Mouse (Mus musculus) thymus, adult 2 months (tissue): ENCODE measurements around the gene Olfr986.

Experiments
- CTCF ChIP-seq: fragments of 200-500 bp; IDR thresholded peaks from 2 replicates; pipeline ENCODE4 v1.5.1; 2012; ENCODE audit warnings: mild to moderate bottlenecking, control low read depth, low read length, moderate library complexity, borderline replicate concordance; ENCODE audit not compliant: control insufficient read depth, poor library complexity, insufficient read depth; ENCODE audit errors: extremely low read depth
- POLR2A ChIP-seq: fragments of 200-500 bp; IDR thresholded peaks from 2 replicates; pipeline ENCODE4 v1.6.1; 2012; ENCODE audit warnings: mild to moderate bottlenecking, low read length, control low read depth, moderate library complexity; ENCODE audit not compliant: control insufficient read depth, poor library complexity, insufficient read depth; ENCODE audit errors: extremely low read depth

GRCm38 (mm10) chr9:40177017-40177416, 3.7 kb upstream of the Olfr986 start:
- TF ChIP-seq CTCF (no peak), POLR2A (no peak)
